Mouse (Mus musculus) neural tube, embryonic 14.5 days (tissue): ENCODE data around the gene Ifnar1. TPM values are rescaled to one million over a fixed set of nuclear protein-coding genes. Genes with fewer than 3 reads are reported as not detected.
"Not testable (repeated sequence)": the region's sequence is repeated elsewhere in the genome, so short reads cannot be mapped to it uniquely, and the experiment has no call there.

ENCODE experiments used
- ATAC-seq: fragments of 200-750 bp; cut with Nextera tagmentation; 2 replicates; pipeline ENCODE4 v1.8.0; 2017; ENCODE audit warnings: low read depth, mild to moderate bottlenecking, moderate TSS enrichment, moderate library complexity
- H3K27ac ChIP-seq: fragments of 300-500 bp; sonication (generic); 2 replicates; pipeline ENCODE4 v1.5.1; 2014; ENCODE audit warnings: low read depth, mild to moderate bottlenecking, control low read depth, low read length, moderate library complexity, mixed read lengths
- H3K27me3 ChIP-seq: fragments of 300-500 bp; sonication (generic); 2 replicates; pipeline ENCODE4 v1.6.1; 2014; ENCODE audit warnings: low read length; ENCODE audit not compliant: control insufficient read depth, insufficient read depth
- H3K36me3 ChIP-seq: fragments of 300-500 bp; sonication (generic); 2 replicates; pipeline ENCODE4 v1.6.1; 2014; ENCODE audit warnings: low read length, mixed read lengths; ENCODE audit not compliant: control insufficient read depth, insufficient read depth
- H3K4me1 ChIP-seq: fragments of 300-500 bp; sonication (generic); 2 replicates; pipeline ENCODE4 v1.6.1; 2014; ENCODE audit warnings: low read length; ENCODE audit not compliant: control insufficient read depth, insufficient read depth
- H3K4me2 ChIP-seq: fragments of 300-500 bp; sonication (generic); 2 replicates; pipeline ENCODE4 v1.6.1; 2014; ENCODE audit warnings: mild to moderate bottlenecking, low read depth, low read length, control low read depth
- H3K4me3 ChIP-seq: fragments of 300-500 bp; sonication (generic); 2 replicates; pipeline ENCODE4 v1.5.1; 2014; ENCODE audit warnings: low read depth, low read length, control low read depth, mixed read lengths
- H3K9ac ChIP-seq: fragments of 300-500 bp; sonication (generic); replicated peaks from 2 replicates; pipeline ENCODE4 v1.6.1; 2014; ENCODE audit warnings: low read depth, mild to moderate bottlenecking, control low read depth, low read length, mixed read lengths
- H3K9me3 ChIP-seq: fragments of 300-500 bp; sonication (generic); 2 replicates; pipeline ENCODE4 v1.6.1; 2016; ENCODE audit warnings: low read length; ENCODE audit not compliant: control insufficient read depth
- WGBS: fragments of 180-500 bp; shearing (Covaris S2); extraction: QIAGEN DNeasy Blood & Tissue Kit; methylation state at CpG from one replicate; pipeline ENCODE4 v1.1.7; 2014; 5-methylcytosine and 5-hydroxymethylcytosine counted together
- polyA plus RNA-seq: library from polyadenylated mRNA; unstranded; fragments of >200 nt; fragmentation: Nextera tagmentation; extraction: Ambion mirVana; gene quantifications from 2 replicates; pipeline ENCODE4 v1.2.1, GENCODE M21; 2014

Gene Ifnar1
- 48.3 and 52.6 TPM in 2 replicates for polyA plus RNA-seq

GRCm38 (mm10) chr16:91484808-91485700, at the start of gene Ifnar1:
Gene Ifnar1, plus strand, starts transcription at chr16:91485238.
- peak within 1 kb of the TSS; percentile 94 for H3K27ac ChIP-seq
- H3K27me3 ChIP-seq, result no peaks in the 10 kb centered on the region
- H3K4me1 ChIP-seq, result peaks cover 10% of the 10 kb centered on the region
- H3K4me2 ChIP-seq, result peak within 1 kb of the TSS; percentile 87
- H3K9me3 ChIP-seq, result no peaks in the 10 kb centered on the region
- peaks cover 8% of the 10 kb centered on the region; the same call in 1 of the 2 replicates for H3K36me3 ChIP-seq
- ATAC-seq, result peak; percentile 99
- under 1% methylated on average over 46 of the region's 68 CpGs for WGBS
- H3K4me3 ChIP-seq, result peak within 1 kb of the TSS; percentile 98
- H3K9ac ChIP-seq, result peak within 1 kb of the TSS; percentile 90

GRCm38 (mm10) chr16:91438081-91438480, 47.0 kb upstream of the Ifnar1 start:
- H3K4me2 ChIP-seq, result no peak overlapping the region
- H3K9me3 ChIP-seq, result no peaks in the 10 kb centered on the region
- no peak for ATAC-seq
- H3K27me3 ChIP-seq, result no peaks in the 10 kb centered on the region
- no peak overlapping the region for H3K4me3 ChIP-seq
- WGBS, result 85% methylated on average over 3 of the region's 3 CpGs
- H3K36me3 ChIP-seq, result no peaks in the 10 kb centered on the region
- H3K27ac ChIP-seq, result no peak overlapping the region
- H3K9ac ChIP-seq, result no peak overlapping the region
- no peaks in the 10 kb centered on the region for H3K4me1 ChIP-seq

GRCm38 (mm10) chr16:91438599-91438998, 46.4 kb upstream of the Ifnar1 start:
- not testable (repeated sequence) for H3K9me3 ChIP-seq, H3K27ac ChIP-seq, H3K27me3 ChIP-seq, H3K4me1 ChIP-seq, H3K36me3 ChIP-seq, H3K9ac ChIP-seq, H3K4me2 ChIP-seq, H3K4me3 ChIP-seq, ATAC-seq
- 85% methylated on average over 1 of the region's 1 CpGs for WGBS

GRCm38 (mm10) chr16:91441366-91441765, 43.7 kb upstream of the Ifnar1 start:
- H3K4me1 ChIP-seq, result no peaks in the 10 kb centered on the region
- WGBS, result 71% methylated on average over 7 of the region's 7 CpGs
- no peak for ATAC-seq
- H3K9me3 ChIP-seq, result no peaks in the 10 kb centered on the region
- H3K27me3 ChIP-seq, result no peaks in the 10 kb centered on the region
- no peak overlapping the region for H3K27ac ChIP-seq
- H3K36me3 ChIP-seq, result no peaks in the 10 kb centered on the region
- H3K9ac ChIP-seq, result no peak overlapping the region
- no peak overlapping the region for H3K4me3 ChIP-seq
- no peak overlapping the region for H3K4me2 ChIP-seq

DNA sequence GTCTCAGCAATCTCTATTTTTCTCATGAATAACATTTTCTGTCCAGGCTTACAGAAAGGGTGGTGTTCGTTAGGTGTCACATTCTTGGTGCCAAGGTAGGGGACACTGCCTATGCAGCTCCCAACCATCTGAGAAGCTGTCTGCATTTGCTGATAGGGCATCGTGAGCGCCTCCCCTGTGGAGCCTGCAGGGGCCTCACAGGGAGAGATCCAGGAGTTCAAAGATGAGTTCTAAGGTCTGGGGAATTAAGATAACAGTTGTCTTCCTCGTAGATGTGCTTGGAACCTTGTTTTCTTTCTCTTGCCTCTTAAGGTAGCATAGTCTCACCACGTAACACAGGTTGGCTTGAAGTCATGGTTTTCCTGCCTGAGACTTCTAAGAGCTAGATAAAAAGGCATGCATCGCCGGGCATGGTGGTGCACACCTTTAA, 43.2 kb upstream of the Ifnar1 start:
- 87% methylated on average over 7 of the region's 7 CpGs for whole genome bisulfite sequencing
- H3K9me3 ChIP-seq, result no peaks in the 10 kb centered on the region
- no peak overlapping the region for H3K4me3 ChIP-seq
- H3K27ac ChIP-seq, result no peak overlapping the region
- no peak overlapping the region for H3K4me2 ChIP-seq
- no peak overlapping the region for H3K9ac ChIP-seq
- H3K27me3 ChIP-seq, result no peaks in the 10 kb centered on the region
- H3K36me3 ChIP-seq, result no peaks in the 10 kb centered on the region
- H3K4me1 ChIP-seq, result no peaks in the 10 kb centered on the region
- no peak for ATAC-seq

- no peaks in the 10 kb centered on the region for H3K4me1 ChIP-seq
- no peaks in the 10 kb centered on the region for H3K9me3 ChIP-seq
- H3K4me3 ChIP-seq, result no peak overlapping the region
- H3K36me3 ChIP-seq, result no peaks in the 10 kb centered on the region
- H3K27me3 ChIP-seq, result no peaks in the 10 kb centered on the region
- ATAC-seq, result no peak
- WGBS, result 77% methylated on average over 4 of the region's 4 CpGs
- no peak overlapping the region for H3K4me2 ChIP-seq
- no peak overlapping the region for H3K9ac ChIP-seq
- no peak overlapping the region for H3K27ac ChIP-seq
Measured at GRCm38 (mm10) chr16:91442446-91442845, 42.6 kb upstream of the Ifnar1 start.

DNA sequence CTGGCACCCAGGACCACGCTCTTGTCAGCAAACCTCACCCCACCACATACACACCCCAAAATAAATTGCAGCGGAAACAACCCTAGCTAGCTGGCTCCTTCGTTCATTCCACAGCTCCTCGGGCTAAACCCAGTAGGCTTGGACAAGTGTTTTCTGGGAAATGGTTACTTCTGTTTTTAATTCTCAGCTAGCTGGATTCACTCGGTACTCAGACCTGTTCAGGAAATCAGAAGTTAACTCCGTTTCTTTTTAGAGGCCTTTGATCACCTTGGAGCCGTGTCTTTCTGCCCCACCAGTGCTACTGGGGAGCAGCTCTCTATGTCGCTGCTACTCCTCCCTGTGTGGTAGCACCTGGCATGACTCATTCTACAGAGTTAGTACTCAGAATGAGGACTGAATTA, 41.8 kb upstream of the Ifnar1 start:
- no peak for ATAC-seq
- H3K9ac ChIP-seq, result no peak overlapping the region
- no peak overlapping the region for H3K4me2 ChIP-seq
- H3K4me1 ChIP-seq, result no peaks in the 10 kb centered on the region
- H3K27me3 ChIP-seq, result no peaks in the 10 kb centered on the region
- H3K27ac ChIP-seq, result no peak overlapping the region
- 79% methylated on average over 8 of the region's 8 CpGs for WGBS
- no peak overlapping the region for H3K4me3 ChIP-seq
- H3K9me3 ChIP-seq, result no peaks in the 10 kb centered on the region
- no peaks in the 10 kb centered on the region for H3K36me3 ChIP-seq

- ATAC-seq, result no peak
- WGBS, result 93% methylated on average over 4 of the region's 4 CpGs
- Histone ChIP-seq H3K27me3 (no peaks in the 10 kb centered on the region), H3K36me3 (no peaks in the 10 kb centered on the region), H3K4me2 (no peak overlapping the region), H3K4me1 (no peaks in the 10 kb centered on the region), H3K4me3 (no peak overlapping the region), H3K9ac (no peak overlapping the region), H3K27ac (no peak overlapping the region), H3K9me3 (no peaks in the 10 kb centered on the region)
Measured at GRCm38 (mm10) chr16:91444847-91445246, 40.2 kb upstream of the Ifnar1 start.

DNA sequence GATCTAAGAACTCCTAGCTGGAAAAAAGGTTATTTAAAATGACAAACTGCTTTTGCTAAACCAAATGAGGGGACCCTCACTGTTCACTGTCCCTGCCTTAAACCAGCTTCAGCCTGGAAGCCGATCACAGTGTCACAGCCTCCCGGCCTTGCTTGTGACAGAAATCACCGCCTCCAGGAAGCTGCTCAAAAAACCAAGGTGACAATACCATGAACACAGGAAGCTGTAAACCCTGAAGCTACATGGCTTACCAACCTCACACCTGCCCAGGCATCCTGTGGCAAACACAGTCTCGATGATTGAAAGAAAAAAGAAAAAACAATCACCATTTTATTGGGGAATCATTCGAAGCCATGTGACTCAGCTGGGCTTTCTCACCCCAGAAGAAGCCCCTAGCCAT, 39.5 kb upstream of the Ifnar1 start:
- H3K36me3 ChIP-seq, result no peaks in the 10 kb centered on the region
- no peak overlapping the region for H3K9ac ChIP-seq
- WGBS, result 79% methylated on average over 5 of the region's 5 CpGs
- no peak overlapping the region for H3K4me2 ChIP-seq
- no peaks in the 10 kb centered on the region for H3K4me1 ChIP-seq
- H3K4me3 ChIP-seq, result no peak overlapping the region
- H3K27me3 ChIP-seq, result no peaks in the 10 kb centered on the region
- H3K27ac ChIP-seq, result no peak overlapping the region
- no peaks in the 10 kb centered on the region for H3K9me3 ChIP-seq
- no peak for ATAC-seq
